Mouse (Mus musculus): ENCODE data around the gene Isca2. TPM values are rescaled to one million over a fixed set of nuclear protein-coding genes. Genes with fewer than 3 reads are reported as not detected.

Isca2 gene
- polyA plus RNA-seq, 1 experiment: 51.2 TPM

DNA sequence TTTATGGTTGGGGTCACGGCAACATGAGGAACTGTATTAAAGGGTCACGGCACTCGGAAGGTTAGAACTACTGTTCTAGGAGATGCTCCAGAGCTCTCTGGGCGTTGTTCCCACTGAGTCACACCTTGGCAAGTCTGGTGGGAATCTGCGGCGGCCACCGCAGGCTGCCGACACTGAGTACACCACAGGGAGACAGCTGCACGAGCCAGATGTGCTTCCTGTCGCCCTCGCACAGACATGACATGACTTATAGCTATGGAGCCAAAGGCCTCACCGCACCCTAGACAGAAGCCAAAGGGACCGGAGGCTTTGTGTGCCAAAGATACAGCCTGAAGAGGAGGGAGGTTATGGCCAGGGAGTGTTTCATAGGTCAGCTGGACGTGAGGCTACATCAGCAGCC lies 22.4 kb upstream of the Isca2 start:
- Histone ChIP-seq H3ac (ENCODE audit: control insufficient read depth, insufficient read length) (no peak overlapping the region), H3K36me3 (ENCODE audit: control insufficient read depth, insufficient read depth) (peaks cover 7% of the 10 kb centered on the region), H3K4me2 (ENCODE audit: low read depth) (peak overlapping the region; percentile 57), H3K79me2 (ENCODE audit: control insufficient read depth, insufficient read depth) (no peaks in the 10 kb centered on the region), H3K4me3 (no peak overlapping the region), H3K27me3 (ENCODE audit: control insufficient read depth, insufficient read depth, insufficient read length) (no peaks in the 10 kb centered on the region)
- TF ChIP-seq TCF3 (IDR thresholded peaks at IDR 0.05; ENCODE audit: insufficient read length, low read depth): peak; percentile 94
- TF ChIP-seq MAX (IDR thresholded peaks at IDR 0.05; ENCODE audit: low read depth): no peak
- TF ChIP-seq MYOD1 (IDR thresholded peaks at IDR 0.05; ENCODE audit: control insufficient read depth in 1 of 3, insufficient read length in 2 of 3, low read depth in 2 of 3): peak in 2 of 3 experiments; percentile 97 to 99
- TF ChIP-seq TCF12 (IDR thresholded peaks at IDR 0.05; ENCODE audit: insufficient read depth, poor library complexity, severe bottlenecking): peak; percentile 55
- no peak for TF ChIP-seq USF1 (IDR thresholded peaks at IDR 0.05; ENCODE audit: low read depth)
- TF ChIP-seq MYOG (IDR thresholded peaks at IDR 0.05; ENCODE audit: control insufficient read depth in 1 of 3, insufficient read depth in 1 of 3, insufficient read length in 2 of 3, low read depth in 2 of 3): peak; percentile 68 to 92 (median 84)
- no peak for TF ChIP-seq CEBPB (IDR thresholded peaks at IDR 0.05; ENCODE audit: insufficient read depth, poor library complexity, severe bottlenecking)
- TF ChIP-seq SRF (IDR thresholded peaks at IDR 0.05; ENCODE audit: control insufficient read depth, insufficient read length, low read depth): no peak
- TF ChIP-seq POLR2A (IDR thresholded peaks at IDR 0.05; ENCODE audit: insufficient read length, low read depth): no peak
- TF ChIP-seq REST (IDR thresholded peaks at IDR 0.05; ENCODE audit: insufficient read depth, insufficient read length): no peak
- no peak for TF ChIP-seq E2F4 (IDR thresholded peaks at IDR 0.05; ENCODE audit: insufficient read depth)
- no peak for TF ChIP-seq POLR2AphosphoS2 (IDR thresholded peaks at IDR 0.05; ENCODE audit: insufficient read length, low read depth)

DNA sequence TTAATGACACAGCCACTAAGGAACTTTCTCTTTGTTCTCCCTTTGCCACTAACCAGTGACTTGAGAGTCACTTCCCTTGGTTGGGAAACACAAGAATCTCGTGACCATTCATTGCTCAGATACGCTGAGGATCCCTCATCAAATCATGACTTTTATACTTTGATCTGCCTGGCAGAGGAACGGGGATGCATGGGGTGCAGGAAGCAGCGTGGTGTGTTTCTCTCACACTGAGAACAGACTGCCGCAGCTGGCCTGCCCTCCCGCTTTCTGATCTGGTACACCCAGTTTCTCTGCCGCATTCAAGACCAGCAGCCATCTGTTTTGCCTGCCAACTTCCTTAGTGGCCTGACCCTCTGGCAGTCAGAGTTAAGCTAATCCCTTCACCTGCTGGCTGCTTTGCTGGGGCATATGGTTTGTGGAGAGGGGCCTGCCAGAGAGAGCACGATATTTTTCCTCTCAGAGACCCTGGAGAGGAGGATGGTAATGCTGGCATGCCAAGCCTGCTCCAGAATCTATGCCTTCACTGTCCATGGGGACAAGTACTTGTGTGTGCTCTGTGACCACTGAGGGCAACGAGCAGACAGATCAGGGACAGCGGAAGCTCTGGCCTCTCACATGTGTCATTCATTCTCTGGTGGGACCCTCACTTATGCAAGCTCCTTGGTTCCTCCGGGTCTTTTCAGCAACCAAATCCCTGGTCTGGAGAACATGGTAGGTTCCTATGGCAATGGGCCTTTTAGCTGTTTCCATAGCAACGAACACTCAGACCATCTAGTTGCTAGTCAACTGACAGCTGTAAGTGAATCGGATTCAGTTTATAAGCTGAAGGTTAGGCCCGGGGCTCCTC lies 20.7 kb upstream of the Isca2 start:
- no peak overlapping the region for H3ac ChIP-seq (ENCODE audit: control insufficient read depth, insufficient read length)
- H3K4me3 ChIP-seq: no peak overlapping the region
- no peaks in the 10 kb centered on the region for H3K79me2 ChIP-seq (ENCODE audit: control insufficient read depth, insufficient read depth)
- H3K4me2 ChIP-seq (ENCODE audit: low read depth): peak overlapping the region; percentile 57
- peaks cover 14% of the 10 kb centered on the region for H3K36me3 ChIP-seq (ENCODE audit: control insufficient read depth, insufficient read depth)
- no peak for TF ChIP-seq SRF (IDR thresholded peaks at IDR 0.05; ENCODE audit: control insufficient read depth, insufficient read length, low read depth)
- no peak for TF ChIP-seq MAX (IDR thresholded peaks at IDR 0.05; ENCODE audit: low read depth)
- peak in 2 of 3 experiments; percentile 65 to 68 for TF ChIP-seq MYOD1 (IDR thresholded peaks at IDR 0.05; ENCODE audit: control insufficient read depth in 1 of 3, insufficient read length in 2 of 3, low read depth in 2 of 3)
- no peak for TF ChIP-seq POLR2AphosphoS2 (IDR thresholded peaks at IDR 0.05; ENCODE audit: insufficient read length, low read depth)
- TF ChIP-seq MYOG (IDR thresholded peaks at IDR 0.05; ENCODE audit: control insufficient read depth in 1 of 3, insufficient read depth in 1 of 3, insufficient read length in 2 of 3, low read depth in 2 of 3): peak in 1 of 3 experiments; percentile 58
- no peak for TF ChIP-seq USF1 (IDR thresholded peaks at IDR 0.05; ENCODE audit: low read depth)
- H3K27me3 ChIP-seq (ENCODE audit: control insufficient read depth, insufficient read depth, insufficient read length): no peaks in the 10 kb centered on the region

DNA sequence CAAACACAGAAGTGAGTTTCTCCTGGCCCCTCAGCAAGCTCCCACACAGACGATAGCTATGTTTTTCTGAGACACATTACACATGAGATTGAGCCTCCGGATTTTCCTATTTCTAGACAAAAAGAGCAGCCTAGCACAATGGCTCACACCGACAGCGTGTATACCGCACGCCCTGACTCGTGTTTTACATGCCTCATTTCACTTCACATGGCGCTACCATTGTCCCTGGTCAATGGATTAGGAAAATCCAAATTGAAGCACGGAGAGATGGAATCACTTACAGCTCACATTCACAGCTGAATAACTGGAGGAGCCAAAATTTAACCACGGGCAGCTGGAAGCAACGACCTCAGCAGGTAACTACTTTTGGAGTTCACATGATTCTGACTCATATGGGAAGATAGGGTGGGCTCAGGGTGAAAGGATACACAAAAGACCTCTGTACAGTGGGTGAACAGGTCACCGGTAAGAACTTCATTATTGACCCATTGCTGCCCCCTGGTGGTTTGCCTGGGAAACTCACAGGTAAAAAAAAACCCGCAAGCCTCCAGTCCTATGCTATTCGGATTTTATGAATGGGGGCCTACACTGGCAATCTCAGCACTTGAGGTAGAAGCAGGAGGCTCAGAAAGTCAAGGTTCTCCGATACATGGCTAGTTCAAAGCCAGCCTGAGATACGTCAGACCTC lies 17.9 kb upstream of the Isca2 start:
- H3K79me2 ChIP-seq (ENCODE audit: control insufficient read depth, insufficient read depth): no peaks in the 10 kb centered on the region
- no peak for TF ChIP-seq REST (IDR thresholded peaks at IDR 0.05; ENCODE audit: insufficient read depth, insufficient read length)
- no peak for TF ChIP-seq TCF12 (IDR thresholded peaks at IDR 0.05; ENCODE audit: insufficient read depth, poor library complexity, severe bottlenecking)
- TF ChIP-seq POLR2AphosphoS2 (IDR thresholded peaks at IDR 0.05; ENCODE audit: insufficient read length, low read depth): no peak
- TF ChIP-seq E2F4 (IDR thresholded peaks at IDR 0.05; ENCODE audit: insufficient read depth): no peak
- TF ChIP-seq CEBPB (IDR thresholded peaks at IDR 0.05; ENCODE audit: insufficient read depth, poor library complexity, severe bottlenecking): no peak
- TF ChIP-seq SRF (IDR thresholded peaks at IDR 0.05; ENCODE audit: control insufficient read depth, insufficient read length, low read depth): no peak
- TF ChIP-seq TCF3 (IDR thresholded peaks at IDR 0.05; ENCODE audit: insufficient read length, low read depth): no peak
- no peak for TF ChIP-seq USF1 (IDR thresholded peaks at IDR 0.05; ENCODE audit: low read depth)
- TF ChIP-seq POLR2A (IDR thresholded peaks at IDR 0.05; ENCODE audit: insufficient read length, low read depth): no peak
- TF ChIP-seq MYOG (IDR thresholded peaks at IDR 0.05; ENCODE audit: control insufficient read depth in 1 of 3, insufficient read depth in 1 of 3, insufficient read length in 2 of 3, low read depth in 2 of 3): no peak
- TF ChIP-seq MAX (IDR thresholded peaks at IDR 0.05; ENCODE audit: low read depth): no peak
- TF ChIP-seq MYOD1 (IDR thresholded peaks at IDR 0.05; ENCODE audit: control insufficient read depth in 1 of 3, insufficient read length in 2 of 3, low read depth in 2 of 3): no peak
- no peak overlapping the region for H3K4me3 ChIP-seq
- H3ac ChIP-seq (ENCODE audit: control insufficient read depth, insufficient read length): no peak overlapping the region
- no peaks in the 10 kb centered on the region for H3K27me3 ChIP-seq (ENCODE audit: control insufficient read depth, insufficient read depth, insufficient read length)
- peaks cover 31% of the 10 kb centered on the region for H3K36me3 ChIP-seq (ENCODE audit: control insufficient read depth, insufficient read depth)
- H3K4me2 ChIP-seq (ENCODE audit: low read depth): no peak overlapping the region

DNA sequence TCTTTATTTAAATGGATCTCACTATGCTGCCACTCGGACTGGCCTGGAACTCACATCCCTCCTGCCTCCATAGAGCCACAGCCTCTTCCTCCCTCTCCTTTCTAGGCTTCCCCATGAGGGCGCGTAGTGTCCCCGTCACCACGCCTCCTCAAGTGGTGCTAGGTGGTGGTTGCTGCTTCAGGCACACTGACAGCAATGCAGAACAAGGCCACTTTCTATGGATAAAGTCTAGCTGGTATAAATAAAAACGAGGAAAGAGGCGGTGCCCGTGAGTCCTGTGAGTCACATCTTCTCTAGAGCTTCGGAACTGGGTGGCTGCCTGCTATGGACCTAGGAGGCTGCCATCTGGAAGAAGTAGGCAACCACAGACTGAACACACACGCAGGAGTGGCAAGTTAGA lies 17.0 kb upstream of the Isca2 start:
- H3K4me3 ChIP-seq: no peak overlapping the region
- no peaks in the 10 kb centered on the region for H3K79me2 ChIP-seq (ENCODE audit: control insufficient read depth, insufficient read depth)
- no peak for TF ChIP-seq MYOD1 (IDR thresholded peaks at IDR 0.05; ENCODE audit: control insufficient read depth in 1 of 3, insufficient read length in 2 of 3, low read depth in 2 of 3)
- TF ChIP-seq E2F4 (IDR thresholded peaks at IDR 0.05; ENCODE audit: insufficient read depth): no peak
- no peak for TF ChIP-seq TCF12 (IDR thresholded peaks at IDR 0.05; ENCODE audit: insufficient read depth, poor library complexity, severe bottlenecking)
- TF ChIP-seq SRF (IDR thresholded peaks at IDR 0.05; ENCODE audit: control insufficient read depth, insufficient read length, low read depth): no peak
- no peak for TF ChIP-seq POLR2AphosphoS2 (IDR thresholded peaks at IDR 0.05; ENCODE audit: insufficient read length, low read depth)
- no peak for TF ChIP-seq TCF3 (IDR thresholded peaks at IDR 0.05; ENCODE audit: insufficient read length, low read depth)
- no peak for TF ChIP-seq REST (IDR thresholded peaks at IDR 0.05; ENCODE audit: insufficient read depth, insufficient read length)
- TF ChIP-seq MYOG (IDR thresholded peaks at IDR 0.05; ENCODE audit: control insufficient read depth in 1 of 3, insufficient read depth in 1 of 3, insufficient read length in 2 of 3, low read depth in 2 of 3): no peak
- no peak for TF ChIP-seq CEBPB (IDR thresholded peaks at IDR 0.05; ENCODE audit: insufficient read depth, poor library complexity, severe bottlenecking)
- TF ChIP-seq MAX (IDR thresholded peaks at IDR 0.05; ENCODE audit: low read depth): no peak
- TF ChIP-seq POLR2A (IDR thresholded peaks at IDR 0.05; ENCODE audit: insufficient read length, low read depth): no peak
- TF ChIP-seq USF1 (IDR thresholded peaks at IDR 0.05; ENCODE audit: low read depth): no peak
- H3ac ChIP-seq (ENCODE audit: control insufficient read depth, insufficient read length): no peak overlapping the region
- peaks cover 37% of the 10 kb centered on the region for H3K36me3 ChIP-seq (ENCODE audit: control insufficient read depth, insufficient read depth)
- no peak overlapping the region for H3K4me2 ChIP-seq (ENCODE audit: low read depth)
- no peaks in the 10 kb centered on the region for H3K27me3 ChIP-seq (ENCODE audit: control insufficient read depth, insufficient read depth, insufficient read length)
